Mouse (Mus musculus): ENCODE measurements around the gene Pacrg. TPM values are rescaled to one million over a fixed set of nuclear protein-coding genes. Genes with fewer than 3 reads are reported as not detected.

Pacrg gene
- total and polyA plus RNA-seq, 3 experiments = 0.11 TPM; not detected in 2

- no peak for DNase-seq (ENCODE audit: low spot score)
- H3K4me1 ChIP-seq (ENCODE audit: insufficient read depth, low read depth, low read length) = no peaks in the 10 kb centered on the region
- H3K9me3 ChIP-seq (replicated peaks) = no peaks in the 10 kb centered on the region
- TF ChIP-seq CTCF (IDR thresholded peaks at IDR 0.05; ENCODE audit: low read depth, low read length) (no peak), GATA1 (IDR thresholded peaks at IDR 0.05; ENCODE audit: borderline replicate concordance, low read length) (no peak), GATA2 (IDR thresholded peaks at IDR 0.05; ENCODE audit: borderline replicate concordance, low read depth, low read length) (no peak), TAL1 (conservative IDR thresholded peaks at IDR 0.05; ENCODE audit: low read depth, low read length) (no peak), POLR2AphosphoS5 (IDR thresholded peaks at IDR 0.05; ENCODE audit: insufficient replicate concordance, low read depth, low read length) (no peak)
- H3K27me3 ChIP-seq (ENCODE audit: insufficient read depth, low read length) = peaks cover 9% of the 10 kb centered on the region; the same call in 1 of the 2 replicates
- H3K4me3 ChIP-seq (ENCODE audit: low read depth, low read length) = no peak overlapping the region
- ATAC-seq (ENCODE audit: extremely low read depth, insufficient number of reproducible peaks, low FRiP score, poor library complexity, severe bottlenecking) = no peak
- no peaks in the 10 kb centered on the region for H3K36me3 ChIP-seq (replicated peaks)
Measured at GRCm38 (mm10) chr17:10614696-10615095, 225.4 kb downstream of the Pacrg start.

- no peaks in the 10 kb centered on the region for H3K9me3 ChIP-seq (replicated peaks)
- no peak for ATAC-seq (ENCODE audit: extremely low read depth, insufficient number of reproducible peaks, low FRiP score, poor library complexity, severe bottlenecking)
Measured at GRCm38 (mm10) chr17:10611626-10612025, 228.5 kb downstream of the Pacrg start.

GRCm38 (mm10) chr17:10608146-10608545 lies 232.0 kb downstream of the Pacrg start:
- DNase-seq (ENCODE audit: low spot score) (no peak), ATAC-seq (ENCODE audit: extremely low read depth, insufficient number of reproducible peaks, low FRiP score, poor library complexity, severe bottlenecking) (no peak)
- Histone ChIP-seq H3K4me3 (ENCODE audit: low read depth, low read length) (no peak overlapping the region), H3K36me3 (replicated peaks) (no peaks in the 10 kb centered on the region), H3K4me1 (ENCODE audit: insufficient read depth, low read depth, low read length) (no peaks in the 10 kb centered on the region), H3K9me3 (replicated peaks) (no peaks in the 10 kb centered on the region), H3K27me3 (ENCODE audit: insufficient read depth, low read length) (no peaks in the 10 kb centered on the region; the same call in 1 of the 2 replicates)
- TF ChIP-seq POLR2AphosphoS5 (IDR thresholded peaks at IDR 0.05; ENCODE audit: insufficient replicate concordance, low read depth, low read length) = no peak
- TF ChIP-seq TAL1 (conservative IDR thresholded peaks at IDR 0.05; ENCODE audit: low read depth, low read length) = no peak
- TF ChIP-seq GATA1 (IDR thresholded peaks at IDR 0.05; ENCODE audit: borderline replicate concordance, low read length) = no peak

More at GRCm38 (mm10) chr17:10611626-10612025, 228.5 kb downstream of the Pacrg start:
- Histone ChIP-seq H3K4me1 (ENCODE audit: insufficient read depth, low read depth, low read length) (no peaks in the 10 kb centered on the region), H3K27me3 (ENCODE audit: insufficient read depth, low read length) (peaks cover 3% of the 10 kb centered on the region), H3K36me3 (replicated peaks) (no peaks in the 10 kb centered on the region), H3K4me3 (ENCODE audit: low read depth, low read length) (no peak overlapping the region)
- TF ChIP-seq GATA2 (IDR thresholded peaks at IDR 0.05; ENCODE audit: borderline replicate concordance, low read depth, low read length) (no peak), CTCF (IDR thresholded peaks at IDR 0.05; ENCODE audit: low read depth, low read length) (no peak), GATA1 (IDR thresholded peaks at IDR 0.05; ENCODE audit: borderline replicate concordance, low read length) (no peak)
- no peak for DNase-seq (ENCODE audit: low spot score)

GRCm38 (mm10) chr17:10606090-10606489 lies 234.0 kb downstream of the Pacrg start:
- TF ChIP-seq GATA1 (IDR thresholded peaks at IDR 0.05; ENCODE audit: borderline replicate concordance, low read length) = no peak
- no peak for TF ChIP-seq TAL1 (conservative IDR thresholded peaks at IDR 0.05; ENCODE audit: low read depth, low read length)
- no peak for TF ChIP-seq CTCF (IDR thresholded peaks at IDR 0.05; ENCODE audit: low read depth, low read length)
- TF ChIP-seq GATA2 (IDR thresholded peaks at IDR 0.05; ENCODE audit: borderline replicate concordance, low read depth, low read length) = no peak
- TF ChIP-seq POLR2AphosphoS5 (IDR thresholded peaks at IDR 0.05; ENCODE audit: insufficient replicate concordance, low read depth, low read length) = no peak
- DNase-seq (ENCODE audit: low spot score) = no peak
- Histone ChIP-seq H3K27me3 (ENCODE audit: insufficient read depth, low read length) (no peaks in the 10 kb centered on the region; the same call in 1 of the 2 replicates), H3K36me3 (replicated peaks) (no peaks in the 10 kb centered on the region), H3K4me1 (ENCODE audit: insufficient read depth, low read depth, low read length) (no peaks in the 10 kb centered on the region), H3K4me3 (ENCODE audit: low read depth, low read length) (no peak overlapping the region), H3K9me3 (replicated peaks) (no peaks in the 10 kb centered on the region)
- ATAC-seq (ENCODE audit: extremely low read depth, insufficient number of reproducible peaks, low FRiP score, poor library complexity, severe bottlenecking) = no peak

- no peaks in the 10 kb centered on the region for H3K4me1 ChIP-seq (ENCODE audit: insufficient read depth, low read depth, low read length)
- peaks cover 3% of the 10 kb centered on the region for H3K27me3 ChIP-seq (ENCODE audit: insufficient read depth, low read length)
- ATAC-seq (ENCODE audit: extremely low read depth, insufficient number of reproducible peaks, low FRiP score, poor library complexity, severe bottlenecking) (no peak), DNase-seq (ENCODE audit: low spot score) (no peak)
- H3K36me3 ChIP-seq (replicated peaks) = no peaks in the 10 kb centered on the region
- peaks cover 3% of the 10 kb centered on the region; the same call in 1 of the 2 replicates for H3K9me3 ChIP-seq (replicated peaks)
- H3K4me3 ChIP-seq (ENCODE audit: low read depth, low read length) = no peak overlapping the region
- no peak for TF ChIP-seq POLR2AphosphoS5 (IDR thresholded peaks at IDR 0.05; ENCODE audit: insufficient replicate concordance, low read depth, low read length)
- no peak for TF ChIP-seq TAL1 (conservative IDR thresholded peaks at IDR 0.05; ENCODE audit: low read depth, low read length)
- no peak for TF ChIP-seq GATA1 (IDR thresholded peaks at IDR 0.05; ENCODE audit: borderline replicate concordance, low read length)
- TF ChIP-seq CTCF (IDR thresholded peaks at IDR 0.05; ENCODE audit: low read depth, low read length) = no peak
- TF ChIP-seq GATA2 (IDR thresholded peaks at IDR 0.05; ENCODE audit: borderline replicate concordance, low read depth, low read length) = no peak
Measured at GRCm38 (mm10) chr17:10597741-10598140, 242.4 kb downstream of the Pacrg start.

- DNase-seq (ENCODE audit: low spot score) (no peak), ATAC-seq (ENCODE audit: extremely low read depth, insufficient number of reproducible peaks, low FRiP score, poor library complexity, severe bottlenecking) (no peak)
- Histone ChIP-seq H3K4me1 (ENCODE audit: insufficient read depth, low read depth, low read length) (no peaks in the 10 kb centered on the region), H3K9me3 (replicated peaks) (peaks cover 3% of the 10 kb centered on the region; the same call in 1 of the 2 replicates), H3K36me3 (replicated peaks) (no peaks in the 10 kb centered on the region), H3K4me3 (ENCODE audit: low read depth, low read length) (no peak overlapping the region), H3K27me3 (ENCODE audit: insufficient read depth, low read length) (peaks cover 11% of the 10 kb centered on the region; the same call in 1 of the 2 replicates)
- TF ChIP-seq GATA2 (IDR thresholded peaks at IDR 0.05; ENCODE audit: borderline replicate concordance, low read depth, low read length) (no peak), CTCF (IDR thresholded peaks at IDR 0.05; ENCODE audit: low read depth, low read length) (no peak), TAL1 (conservative IDR thresholded peaks at IDR 0.05; ENCODE audit: low read depth, low read length) (no peak), GATA1 (IDR thresholded peaks at IDR 0.05; ENCODE audit: borderline replicate concordance, low read length) (no peak)
Measured at GRCm38 (mm10) chr17:10589604-10590003, 250.5 kb downstream of the Pacrg start.

Data from G1E (cell line).